In genomic region chr12:79553056-79553455, GRCm38 (mm10) we compare ENCODE assay signal across 26 mouse cellular contexts.
"Had no signal": no experiment of that assay in that cellular context is flagged by ENCODE, and none has a peak within 500 bp of the region (broad histone marks: within the 10 kb centered on the region; RNA-seq: fewer than 3 reads in every experiment).

No protein-coding gene starts in this region.

- H3K4me3 ChIP-seq: embryonic facial prominence, embryonic 10.5 days; embryonic facial prominence, embryonic 12.5 days; embryonic facial prominence, embryonic 13.5 days; embryonic facial prominence, embryonic 15.5 days; erythroblast, embryonic 14.5 days; forebrain, embryonic 10.5 days; forebrain, embryonic 12.5 days; forebrain, embryonic 13.5 days; forebrain, embryonic 15.5 days; gastrocnemius, adult 2 months; heart, adult 2 months; heart, embryonic 10.5 days had no signal

- H3K36me3 ChIP-seq: embryonic facial prominence, embryonic 10.5 days; embryonic facial prominence, embryonic 12.5 days; embryonic facial prominence, embryonic 13.5 days; embryonic facial prominence, embryonic 15.5 days; forebrain, embryonic 10.5 days; forebrain, embryonic 12.5 days; forebrain, embryonic 15.5 days; heart, embryonic 10.5 days had no signal

- ATAC-seq: forebrain, embryonic 13.5 days; forebrain, embryonic 14.5 days; forebrain, embryonic 15.5 days; forebrain, embryonic 16.5 days; forebrain, postnatal 0 days had no signal

- DNase-seq: cerebellum, postnatal 10 days; cerebellum, postnatal 14 days; cerebellum, postnatal 25 days; cerebellum, postnatal 36 days; embryo, embryonic 11 days; forebrain, postnatal 0 days; gastrocnemius, adult 2 months; gastrocnemius, postnatal 10 days; gastrocnemius, postnatal 14 days; gastrocnemius, postnatal 25 days; gastrocnemius, postnatal 36 days; heart, adult 11 months; heart, adult 18-20 months; heart, adult 2 months had no signal

- H3K27me3 ChIP-seq: embryonic facial prominence, embryonic 12.5 days; embryonic facial prominence, embryonic 13.5 days; embryonic facial prominence, embryonic 15.5 days; forebrain, embryonic 12.5 days; forebrain, embryonic 13.5 days; forebrain, embryonic 15.5 days had no signal
